Mouse (Mus musculus): ENCODE measurements around the gene Nr1i3.
"Not testable (repeated sequence)": the region's sequence is repeated elsewhere in the genome, so short reads cannot be mapped to it uniquely, and the experiment has no call there.

The Nr1i3 gene

DNA sequence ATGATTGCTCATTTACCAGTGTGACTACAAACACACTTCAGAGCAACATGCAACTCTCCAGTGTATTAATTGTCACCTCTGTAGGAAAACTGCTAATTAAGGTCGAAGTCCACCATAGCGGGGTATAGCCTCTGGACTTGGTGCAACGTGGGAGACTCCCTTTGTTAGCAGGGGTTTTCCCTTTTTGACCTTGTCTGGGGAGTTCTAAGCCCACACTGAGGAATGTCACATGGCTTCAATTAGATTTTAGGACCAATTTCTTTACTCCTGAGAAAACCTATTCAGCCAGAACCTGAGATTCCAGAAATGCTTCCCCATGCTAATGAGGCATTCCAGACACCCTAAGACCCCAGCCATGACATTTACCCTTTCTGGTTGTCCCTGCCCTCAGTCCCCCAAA is 16.4 kb downstream of the Nr1i3 start:
- no peak for DNase-seq (ENCODE audit: low spot score)

GRCm38 (mm10) chr1:171231844-171232243 is 18.1 kb downstream of the Nr1i3 start:
- DNase-seq (ENCODE audit: low spot score), result no peak

GRCm38 (mm10) chr1:171232348-171232747 is 18.6 kb downstream of the Nr1i3 start:
- no peak for DNase-seq (ENCODE audit: low spot score)

DNA sequence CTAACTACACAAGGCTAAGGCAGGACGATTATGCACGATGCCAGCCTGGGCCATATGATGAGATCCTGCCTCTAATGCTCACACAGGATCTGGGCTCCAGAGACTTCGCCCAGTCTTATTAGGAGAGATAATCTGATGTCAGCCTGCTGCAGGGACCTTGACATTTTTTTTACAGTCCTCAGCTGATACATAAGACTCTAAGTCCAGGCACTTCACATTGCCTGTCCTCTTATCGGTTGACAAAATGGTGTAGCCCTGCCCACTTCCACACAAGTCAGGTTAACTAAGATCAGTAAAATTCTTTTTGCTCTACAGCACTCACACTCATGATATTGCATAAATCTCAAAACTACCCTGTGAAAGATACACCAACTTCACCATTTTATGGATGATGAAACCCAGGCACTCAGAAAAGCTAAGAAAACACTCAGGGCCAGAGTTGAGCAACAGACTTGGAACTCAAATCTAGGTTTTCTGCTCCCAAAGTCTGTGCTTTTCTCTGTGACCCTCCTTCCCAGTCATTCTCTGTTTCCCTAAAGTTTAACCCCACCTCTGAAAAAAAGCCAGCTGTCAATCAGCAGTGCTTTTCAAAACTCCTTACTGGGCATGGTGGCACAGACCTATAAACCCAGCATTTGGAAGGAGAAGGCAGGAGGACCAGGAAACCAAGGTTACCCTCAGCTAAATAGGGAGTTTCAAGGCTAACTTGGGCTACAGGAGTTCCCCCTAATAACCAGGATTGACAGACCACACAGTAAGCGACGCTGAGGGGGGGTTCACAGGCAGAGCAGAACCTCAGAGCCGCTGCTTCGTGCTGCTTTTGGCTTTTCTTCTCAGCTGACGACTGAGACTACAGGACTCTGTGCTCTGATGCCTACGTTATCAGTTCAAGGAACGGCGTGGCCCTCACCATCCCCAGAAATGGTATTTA is 19.3 kb downstream of the Nr1i3 start:
- no peak for DNase-seq (ENCODE audit: low spot score)

DNA sequence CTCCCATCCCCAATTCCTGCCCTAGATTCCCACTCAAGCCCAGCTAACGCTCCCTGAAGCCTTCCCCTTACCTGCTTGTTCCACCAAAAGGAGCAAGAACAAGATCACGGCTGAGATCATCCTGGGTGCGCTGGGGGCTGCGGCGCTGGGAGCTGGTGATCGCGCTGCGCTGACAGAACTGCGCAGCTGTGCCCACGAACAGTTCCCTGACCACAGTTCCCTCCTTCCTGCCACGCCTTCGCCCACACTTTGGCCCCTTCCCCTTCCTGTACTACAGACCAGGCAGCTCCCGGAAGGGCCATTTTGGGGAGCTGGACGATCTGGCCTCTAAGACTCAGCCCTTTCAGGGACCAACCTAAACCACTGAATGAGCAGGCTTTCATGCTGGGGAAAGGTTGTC is 20.4 kb downstream of the Nr1i3 start, which contains the start of gene Fcer1g:
Gene Fcer1g, minus strand, starts transcription at position 240 of the 400 bp plus-strand sequence.
- no peak for DNase-seq (ENCODE audit: low spot score)

DNA sequence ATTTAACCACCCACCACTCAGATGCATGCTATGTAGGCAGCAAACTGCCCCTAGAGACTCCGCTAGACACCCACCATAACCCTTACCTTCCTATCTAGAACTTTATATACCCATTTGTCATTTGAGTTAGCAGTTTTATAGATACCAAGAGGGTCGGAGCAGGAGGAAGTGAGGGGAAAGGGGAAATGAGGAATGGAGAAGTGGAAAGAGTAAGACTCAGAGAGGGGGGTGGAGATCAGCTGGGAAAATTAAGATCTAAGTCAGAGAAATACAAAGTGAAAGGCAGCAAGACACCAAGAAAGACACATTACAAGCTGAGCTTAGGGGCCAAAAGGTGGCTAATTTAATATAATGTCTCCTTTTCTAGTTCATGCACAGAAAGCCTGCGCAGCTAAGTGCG is 20.8 kb downstream of the Nr1i3 start:
- DNase-seq (ENCODE audit: low spot score), result no peak

- no peak for DNase-seq (ENCODE audit: low spot score)
Measured at GRCm38 (mm10) chr1:171235791-171236190, 22.0 kb downstream of the Nr1i3 start.

- no peak for DNase-seq (ENCODE audit: low spot score)
Measured at GRCm38 (mm10) chr1:171237438-171237837, 23.7 kb downstream of the Nr1i3 start.

- DNase-seq (ENCODE audit: low spot score), result no peak
Measured at GRCm38 (mm10) chr1:171238463-171238862, 24.7 kb downstream of the Nr1i3 start.

DNA sequence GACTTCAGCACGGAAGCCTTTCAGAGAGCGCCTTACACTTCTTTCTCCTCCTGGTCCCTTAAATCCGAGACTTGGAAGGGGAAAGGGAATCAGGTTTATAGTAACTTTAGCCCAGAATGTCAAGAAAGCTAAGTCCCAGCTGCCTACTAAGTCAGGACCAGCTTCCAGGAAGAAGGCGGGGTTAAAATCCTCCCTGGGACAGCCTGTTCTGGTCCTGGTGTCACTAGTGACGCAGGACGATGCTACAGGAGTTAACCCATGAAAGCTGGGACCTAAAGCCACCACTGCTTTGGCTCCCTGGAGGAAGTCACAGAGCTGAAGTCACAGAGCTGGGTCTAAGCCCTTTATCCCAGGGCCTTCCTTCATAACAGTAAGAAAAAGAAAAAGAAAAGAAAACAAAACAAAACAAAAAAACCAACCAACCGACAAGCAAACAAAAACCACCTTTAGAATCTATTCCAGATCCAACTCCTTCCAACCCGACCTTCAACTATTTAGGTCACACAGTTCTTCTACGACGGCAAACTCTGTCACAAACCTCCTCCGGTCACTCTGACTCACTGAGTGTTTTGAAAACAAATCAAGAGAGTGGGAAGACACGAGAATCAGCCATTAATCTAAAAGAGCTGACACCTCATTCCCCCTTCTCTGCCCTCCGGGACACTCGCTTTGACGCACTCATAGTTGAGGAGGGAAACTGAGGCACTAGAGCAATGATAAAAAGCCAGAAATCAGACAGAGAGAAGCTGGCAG is 26.4 kb downstream of the Nr1i3 start:
- no peak for DNase-seq (ENCODE audit: low spot score)

- no peak for DNase-seq (ENCODE audit: low spot score)
Measured at GRCm38 (mm10) chr1:171240911-171241310, 27.1 kb downstream of the Nr1i3 start.

GRCm38 (mm10) chr1:171241952-171242351 is 28.2 kb downstream of the Nr1i3 start:
- DNase-seq (ENCODE audit: low spot score), result not testable (repeated sequence)

DNA sequence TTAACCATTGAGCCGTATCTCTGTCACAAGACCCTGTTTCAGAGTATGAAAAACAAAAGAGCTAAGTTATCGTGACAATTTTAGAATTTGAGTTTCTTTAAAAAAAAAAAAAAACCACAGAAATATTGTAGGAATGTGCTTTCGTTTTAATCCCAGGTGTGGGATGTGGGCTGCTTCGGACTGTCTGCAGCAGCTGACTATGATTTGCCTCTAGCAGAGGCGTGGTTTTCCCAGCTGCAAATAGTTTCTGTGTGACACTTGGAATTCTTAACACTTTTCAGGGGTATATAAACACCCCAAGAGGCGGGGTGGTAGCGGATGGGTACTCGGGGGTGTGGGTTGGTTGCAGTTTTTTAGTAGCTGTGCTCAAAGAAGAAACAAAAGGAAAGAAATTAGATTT is 31.6 kb downstream of the Nr1i3 start:
- DNase-seq (ENCODE audit: low spot score), result no peak

GRCm38 (mm10) chr1:171246709-171247452 is 33.1 kb downstream of the Nr1i3 start:
- DNase-seq (ENCODE audit: low spot score), result peak; percentile 79

- no peak for DNase-seq (ENCODE audit: low spot score)
Measured at GRCm38 (mm10) chr1:171247453-171247841, 33.7 kb downstream of the Nr1i3 start.

DNA sequence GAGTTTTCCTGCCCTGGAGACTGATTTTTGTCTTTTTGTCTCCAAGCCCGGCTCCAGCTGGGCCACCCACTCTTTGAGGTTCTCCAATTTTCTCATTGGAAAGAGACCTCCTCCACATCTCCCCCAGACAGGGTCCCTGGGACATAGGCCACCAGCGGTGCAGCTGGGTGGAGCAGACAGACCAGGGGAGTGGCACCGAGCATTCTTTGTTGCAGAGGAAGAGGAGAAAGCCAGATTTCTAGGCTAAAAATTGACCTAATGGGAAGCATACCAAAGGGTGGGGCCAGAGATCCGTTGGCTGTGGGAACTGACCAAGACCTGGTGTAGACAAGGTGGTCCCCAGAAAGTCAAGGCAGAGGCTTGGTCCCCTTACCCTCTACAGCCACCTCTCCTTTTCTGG is 34.1 kb downstream of the Nr1i3 start:
- no peak for DNase-seq (ENCODE audit: low spot score)

DNA sequence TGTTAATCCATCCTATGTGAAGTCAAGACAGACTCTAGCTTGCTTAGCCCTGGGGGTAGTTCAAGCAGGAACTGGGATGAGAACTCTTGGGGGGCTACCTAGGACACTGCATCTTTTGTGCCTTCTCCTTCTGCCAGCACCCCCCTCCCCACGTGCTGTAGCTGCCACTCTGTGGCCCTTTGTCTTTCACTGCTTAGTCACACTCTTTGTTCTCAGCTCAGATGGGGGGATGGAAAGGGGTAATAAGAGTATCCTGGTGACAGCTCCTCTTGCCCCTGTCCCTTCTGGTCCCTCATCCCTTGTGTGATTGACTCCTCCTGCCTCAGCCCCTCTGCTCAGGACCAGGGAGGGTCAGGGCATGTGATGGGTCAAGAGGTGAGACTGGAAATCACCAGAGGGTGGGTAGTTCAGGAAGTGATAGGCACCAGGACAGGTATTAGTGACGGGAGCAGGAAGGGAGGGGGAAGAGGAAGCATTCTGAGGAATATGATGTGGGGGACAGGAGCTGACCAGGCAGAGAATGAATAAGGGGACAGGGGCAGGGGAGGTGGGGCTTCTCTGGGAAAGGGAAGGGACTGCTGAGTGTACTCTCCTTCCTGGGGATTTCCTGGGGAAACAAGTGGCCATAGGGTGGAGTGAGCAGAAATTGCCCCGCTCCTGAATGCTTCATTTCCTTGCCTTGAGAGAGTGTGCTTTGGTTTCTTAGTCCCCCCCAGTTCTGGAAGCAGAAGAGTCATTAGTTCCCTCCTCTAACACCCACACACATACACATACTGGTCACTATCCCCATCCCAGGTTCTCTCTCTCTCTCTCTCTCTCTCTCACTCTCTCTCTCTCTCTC is 34.8 kb downstream of the Nr1i3 start:
- DNase-seq (ENCODE audit: low spot score), result no peak

DNA sequence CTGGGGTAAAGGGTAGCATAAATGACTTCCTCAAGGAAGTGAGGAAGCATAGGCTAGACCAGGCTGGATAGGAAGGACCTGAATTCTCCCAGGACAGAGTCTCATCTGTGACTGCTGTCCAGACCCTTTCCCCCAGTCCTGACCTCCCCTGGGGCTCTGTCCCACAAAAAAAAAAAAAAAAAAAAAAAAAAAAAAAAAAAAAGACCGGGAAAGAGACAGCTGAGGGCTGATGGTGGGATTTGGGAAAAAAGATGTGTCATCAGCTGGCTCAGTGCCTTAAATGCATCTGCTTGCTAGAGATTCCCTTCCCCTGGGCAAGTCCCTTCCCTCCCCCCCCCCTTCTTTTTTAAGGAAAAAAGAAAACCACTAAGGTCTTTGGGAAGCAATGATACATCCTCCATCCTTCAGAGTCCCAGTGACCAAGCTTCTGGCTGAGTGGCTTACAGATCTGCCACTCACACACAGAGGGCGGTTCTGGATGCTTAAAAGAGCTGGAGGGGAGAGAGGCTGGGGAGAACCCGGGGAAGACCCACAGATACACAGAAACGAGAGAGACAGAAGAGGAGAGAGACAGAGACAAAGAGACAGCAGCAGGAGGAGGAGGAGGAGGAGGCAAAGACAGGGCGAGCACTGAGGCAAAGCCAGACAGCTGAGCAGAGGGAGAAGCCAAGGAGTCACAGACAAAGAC is 36.3 kb downstream of the Nr1i3 start, which contains the start of gene Adamts4:
Gene Adamts4, plus strand, starts transcription at position 509 of the 688 bp plus-strand sequence.
- no peak for DNase-seq (ENCODE audit: low spot score)

DNA sequence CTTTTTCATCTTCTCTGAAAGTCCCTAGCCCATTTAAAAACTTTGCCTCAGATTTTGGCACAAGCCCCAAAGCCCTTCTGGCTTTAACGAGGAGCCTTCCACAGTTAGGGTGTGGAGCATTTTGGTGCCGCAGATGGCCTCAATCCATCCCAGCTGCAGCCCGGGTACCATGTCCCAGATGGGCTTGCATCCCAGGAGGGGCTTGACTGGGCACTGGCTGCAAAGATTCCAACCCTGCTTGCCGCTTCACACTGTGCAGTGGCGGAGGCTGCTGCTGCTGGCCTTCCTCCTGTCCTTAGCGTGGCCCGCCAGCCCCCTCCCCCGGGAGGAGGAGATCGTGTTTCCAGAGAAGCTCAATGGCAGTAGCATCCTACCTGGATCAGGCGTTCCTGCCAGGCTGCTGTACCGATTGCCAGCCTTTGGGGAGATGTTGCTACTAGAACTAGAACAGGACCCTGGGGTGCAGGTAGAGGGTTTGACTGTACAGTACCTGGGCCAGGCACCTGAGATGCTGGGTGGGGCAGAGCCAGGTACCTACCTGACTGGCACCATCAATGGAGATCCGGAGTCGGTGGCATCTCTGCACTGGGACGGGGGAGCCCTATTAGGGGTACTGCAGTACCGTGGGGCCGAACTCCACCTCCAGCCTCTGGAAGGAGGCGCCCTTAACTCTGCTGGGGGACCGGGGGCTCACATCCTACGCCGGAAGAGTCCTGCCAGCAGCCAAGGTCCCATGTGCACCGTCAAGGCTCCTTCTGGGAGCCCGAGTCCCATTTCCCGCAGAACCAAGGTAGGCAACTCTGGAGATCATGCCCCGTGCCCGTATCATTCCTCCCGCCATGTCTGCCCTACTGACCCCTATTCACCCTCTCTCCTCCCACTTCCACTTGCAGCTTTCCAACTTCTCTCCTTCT is 37.2 kb downstream of the Nr1i3 start, which contains the start of gene Ndufs2:
Gene Ndufs2, minus strand, starts transcription at position 709 of the 914 bp plus-strand sequence.
- DNase-seq (ENCODE audit: low spot score), result no peak
